Mouse (Mus musculus): ENCODE results near the gene Rpp25l. TPM values are rescaled to one million over a fixed set of nuclear protein-coding genes. Genes with fewer than 3 reads are reported as not detected.
"Not testable (repeated sequence)": the region's sequence is repeated elsewhere in the genome, so short reads cannot be mapped to it uniquely, and the experiment has no call there.

Rpp25l gene
- total and polyA plus RNA-seq, 3 experiments = 30.1 to 33.2 (median 32.3) TPM

GRCm38 (mm10) chr4:41683303-41683702, 30.0 kb downstream of the Rpp25l start:
- intact Hi-C loops (cut with DNase I); H3K9ac ChIP-seq (ENCODE audit: low read depth, low read length); DNase-seq; H3K79me2 ChIP-seq (replicated peaks; ENCODE audit: control insufficient read depth, insufficient read depth, low read length); H3K36me3 ChIP-seq (ENCODE audit: control insufficient read depth, insufficient read depth, low read length); H3K4me3 ChIP-seq; H3K27me3 ChIP-seq (ENCODE audit: control insufficient read depth, insufficient read depth, low read length); H3K4me1 ChIP-seq (ENCODE audit: control insufficient read depth, insufficient read depth, low read length); H3K27ac ChIP-seq: not testable (repeated sequence)
- 0% methylated on average over 2 of the region's 27 CpGs for WGBS

GRCm38 (mm10) chr4:41682789-41683188, 30.5 kb downstream of the Rpp25l start:
- H3K36me3 ChIP-seq (ENCODE audit: control insufficient read depth, insufficient read depth, low read length) = no peaks in the 10 kb centered on the region
- no peaks in the 10 kb centered on the region for H3K27me3 ChIP-seq (ENCODE audit: control insufficient read depth, insufficient read depth, low read length)
- H3K79me2 ChIP-seq (replicated peaks; ENCODE audit: control insufficient read depth, insufficient read depth, low read length) = no peaks in the 10 kb centered on the region
- no peak overlapping the region for H3K9ac ChIP-seq (ENCODE audit: low read depth, low read length)
- TF ChIP-seq CTCF (IDR thresholded peaks at IDR 0.05) (no peak), POLR2A (IDR thresholded peaks at IDR 0.05; ENCODE audit: insufficient read depth, low read depth, low read length) (no peak), EP300 (IDR thresholded peaks at IDR 0.05; ENCODE audit: insufficient read depth, low read depth, low read length) (no peak)
- no peaks in the 10 kb centered on the region for H3K4me1 ChIP-seq (ENCODE audit: control insufficient read depth, insufficient read depth, low read length)
- H3K27ac ChIP-seq = no peak overlapping the region
- H3K4me3 ChIP-seq = no peak overlapping the region
- no peak for DNase-seq
- WGBS = 48% methylated on average over 6 of the region's 6 CpGs
- intact Hi-C loops (cut with DNase I) = no loop called here

- no peaks in the 10 kb centered on the region for H3K27me3 ChIP-seq (ENCODE audit: control insufficient read depth, insufficient read depth, low read length)
- H3K4me3 ChIP-seq = no peak overlapping the region
- 65% methylated on average over 10 of the region's 10 CpGs for WGBS
- H3K36me3 ChIP-seq (ENCODE audit: control insufficient read depth, insufficient read depth, low read length) = no peaks in the 10 kb centered on the region
- TF ChIP-seq CTCF (IDR thresholded peaks at IDR 0.05) (no peak), POLR2A (IDR thresholded peaks at IDR 0.05; ENCODE audit: insufficient read depth, low read depth, low read length) (no peak), EP300 (IDR thresholded peaks at IDR 0.05; ENCODE audit: insufficient read depth, low read depth, low read length) (no peak)
- no peak for DNase-seq
- H3K79me2 ChIP-seq (replicated peaks; ENCODE audit: control insufficient read depth, insufficient read depth, low read length) = no peaks in the 10 kb centered on the region
- no peaks in the 10 kb centered on the region for H3K4me1 ChIP-seq (ENCODE audit: control insufficient read depth, insufficient read depth, low read length)
- no peak overlapping the region for H3K27ac ChIP-seq
- H3K9ac ChIP-seq (ENCODE audit: low read depth, low read length) = no peak overlapping the region
- intact Hi-C loops (cut with DNase I) = no loop called here
Measured at GRCm38 (mm10) chr4:41681947-41682346, 31.4 kb downstream of the Rpp25l start.

GRCm38 (mm10) chr4:41681176-41681575, 32.2 kb downstream of the Rpp25l start:
- Histone ChIP-seq H3K36me3 (ENCODE audit: control insufficient read depth, insufficient read depth, low read length) (no peaks in the 10 kb centered on the region), H3K4me3 (no peak overlapping the region), H3K79me2 (replicated peaks; ENCODE audit: control insufficient read depth, insufficient read depth, low read length) (no peaks in the 10 kb centered on the region), H3K9ac (ENCODE audit: low read depth, low read length) (no peak overlapping the region), H3K27me3 (ENCODE audit: control insufficient read depth, insufficient read depth, low read length) (no peaks in the 10 kb centered on the region), H3K4me1 (ENCODE audit: control insufficient read depth, insufficient read depth, low read length) (no peaks in the 10 kb centered on the region), H3K27ac (no peak overlapping the region)
- intact Hi-C loops (cut with DNase I) = no loop called here
- no peak for DNase-seq
- 72% methylated on average over 4 of the region's 4 CpGs for WGBS
- TF ChIP-seq CTCF (IDR thresholded peaks at IDR 0.05) (no peak), POLR2A (IDR thresholded peaks at IDR 0.05; ENCODE audit: insufficient read depth, low read depth, low read length) (no peak), EP300 (IDR thresholded peaks at IDR 0.05; ENCODE audit: insufficient read depth, low read depth, low read length) (no peak)

- Histone ChIP-seq H3K4me1 (ENCODE audit: control insufficient read depth, insufficient read depth, low read length) (no peaks in the 10 kb centered on the region), H3K4me3 (no peak overlapping the region), H3K79me2 (replicated peaks; ENCODE audit: control insufficient read depth, insufficient read depth, low read length) (no peaks in the 10 kb centered on the region), H3K9ac (ENCODE audit: low read depth, low read length) (no peak overlapping the region), H3K36me3 (ENCODE audit: control insufficient read depth, insufficient read depth, low read length) (no peaks in the 10 kb centered on the region), H3K27me3 (ENCODE audit: control insufficient read depth, insufficient read depth, low read length) (no peaks in the 10 kb centered on the region), H3K27ac (no peak overlapping the region)
- no peak for TF ChIP-seq CTCF (IDR thresholded peaks at IDR 0.05)
- no peak for TF ChIP-seq EP300 (IDR thresholded peaks at IDR 0.05; ENCODE audit: insufficient read depth, low read depth, low read length)
- TF ChIP-seq POLR2A (IDR thresholded peaks at IDR 0.05; ENCODE audit: insufficient read depth, low read depth, low read length) = no peak
- 78% methylated on average over 1 of the region's 2 CpGs for WGBS
- intact Hi-C loops (cut with DNase I) = no loop called here
- no peak for DNase-seq
Measured at GRCm38 (mm10) chr4:41679291-41679690, 34.0 kb downstream of the Rpp25l start.

GRCm38 (mm10) chr4:41678863-41679262, 34.5 kb downstream of the Rpp25l start:
- no peak for DNase-seq
- H3K9ac ChIP-seq (ENCODE audit: low read depth, low read length) = no peak overlapping the region
- no peak overlapping the region for H3K27ac ChIP-seq
- no peaks in the 10 kb centered on the region for H3K27me3 ChIP-seq (ENCODE audit: control insufficient read depth, insufficient read depth, low read length)
- H3K36me3 ChIP-seq (ENCODE audit: control insufficient read depth, insufficient read depth, low read length) = no peaks in the 10 kb centered on the region
- WGBS = 67% methylated on average over 6 of the region's 6 CpGs
- H3K79me2 ChIP-seq (replicated peaks; ENCODE audit: control insufficient read depth, insufficient read depth, low read length) = no peaks in the 10 kb centered on the region
- intact Hi-C loops (cut with DNase I) = no loop called here
- no peak overlapping the region for H3K4me3 ChIP-seq
- H3K4me1 ChIP-seq (ENCODE audit: control insufficient read depth, insufficient read depth, low read length) = no peaks in the 10 kb centered on the region
- TF ChIP-seq EP300 (IDR thresholded peaks at IDR 0.05; ENCODE audit: insufficient read depth, low read depth, low read length) = no peak
- no peak for TF ChIP-seq CTCF (IDR thresholded peaks at IDR 0.05)
